Mouse (Mus musculus): ENCODE measurements around the gene Gna13. TPM values are rescaled to one million over a fixed set of nuclear protein-coding genes. Genes with fewer than 3 reads are reported as not detected.
A peak's percentile ranks its signal among the peaks of the same experiment; 100 is the strongest.

The Gna13 gene
- total and polyA plus RNA-seq, 3 experiments = 51.0 to 102 (median 56.6) TPM

DNA sequence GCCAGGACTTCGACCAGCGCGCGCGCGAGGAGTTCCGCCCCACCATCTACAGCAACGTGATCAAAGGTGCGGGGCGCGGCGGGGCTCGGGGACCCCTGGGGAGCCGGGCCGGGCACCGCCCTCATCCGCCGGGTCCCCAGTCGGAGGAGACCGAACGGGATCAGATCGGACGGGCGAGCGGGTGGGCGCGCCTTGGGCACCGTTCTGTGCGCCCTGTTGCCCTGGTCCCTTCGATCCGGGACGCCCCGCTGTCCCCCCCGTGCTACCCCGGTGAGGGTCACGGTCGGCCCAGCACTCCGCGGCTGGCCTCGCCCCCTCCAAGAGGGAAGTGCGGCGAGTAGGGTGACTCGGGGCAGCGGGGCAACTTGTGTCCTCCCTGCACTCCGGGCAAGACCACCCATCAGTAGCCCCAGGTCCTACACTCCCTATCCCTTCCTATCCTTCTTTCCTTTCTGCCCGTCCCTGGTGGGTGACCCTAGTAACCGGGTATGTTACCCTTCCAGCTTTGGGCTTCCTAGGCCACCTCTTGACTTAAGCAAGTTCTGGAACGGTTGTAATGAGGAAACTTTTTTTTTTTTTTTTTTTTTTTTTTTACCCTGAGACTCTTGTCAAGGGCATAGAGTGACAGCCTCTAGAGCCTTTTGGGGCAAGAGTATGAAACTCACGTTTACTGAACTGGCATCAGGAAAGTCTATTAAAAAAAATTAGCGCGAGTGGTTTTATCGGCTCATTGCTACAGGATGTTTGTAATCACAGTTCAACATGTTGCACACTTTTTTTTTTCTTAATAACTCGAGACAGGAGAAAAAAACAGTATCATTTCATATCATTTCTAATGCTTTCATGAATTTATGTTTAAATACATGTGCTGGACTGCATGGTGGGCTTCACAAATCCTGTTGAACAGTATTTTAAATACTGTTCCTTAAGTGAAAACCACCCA, 831 bp downstream of the Gna13 start:
- no peaks in the 10 kb centered on the region for H3K9me3 ChIP-seq (replicated peaks; ENCODE audit: insufficient read depth, low read length)
- H3K9ac ChIP-seq (ENCODE audit: control insufficient read depth, low read depth, low read length, poor library complexity, severe bottlenecking) = peak overlapping the region; percentile 94
- peak overlapping the region; percentile 96 to 97 for H3K4me3 ChIP-seq (ENCODE audit: control insufficient read depth in 1 of 2, insufficient read depth in 1 of 2, low read depth in 2 of 2, low read length in 2 of 2)
- H3K27me3 ChIP-seq (ENCODE audit: control insufficient read depth in 1 of 2, insufficient read depth in 2 of 2, low read length in 2 of 2) = no peaks in the 10 kb centered on the region
- DNase-seq (ENCODE audit: low read depth, low spot score) = peak; percentile 76
- H3K27ac ChIP-seq (ENCODE audit: control insufficient read depth, low read depth, low read length) = peak overlapping the region; percentile 93
- peaks cover 54% of the 10 kb centered on the region for H3K79me2 ChIP-seq (ENCODE audit: control insufficient read depth, insufficient read depth, low read length, poor library complexity)
- peaks cover 26 to 34% of the 10 kb centered on the region in 2 experiments for H3K4me1 ChIP-seq (ENCODE audit: control insufficient read depth in 1 of 2, insufficient read depth in 2 of 2, low read length in 2 of 2)
- peaks cover 19 to 38% of the 10 kb centered on the region in 2 experiments for H3K36me3 ChIP-seq (ENCODE audit: control insufficient read depth in 1 of 2, insufficient read depth in 2 of 2, low read length in 2 of 2)
- TF ChIP-seq MEF2A (IDR thresholded peaks at IDR 0.05; ENCODE audit: extremely low read depth, insufficient replicate concordance, low read depth, low read length, poor library complexity, severe bottlenecking) = no peak
- no peak for TF ChIP-seq POLR2AphosphoS2 (IDR thresholded peaks at IDR 0.05; ENCODE audit: low read length)
- TF ChIP-seq USF2 (IDR thresholded peaks at IDR 0.05; ENCODE audit: borderline replicate concordance in 1 of 2, insufficient read depth in 1 of 2, low read depth in 1 of 2, low read length in 2 of 2) = no peak
- TF ChIP-seq MYC (IDR thresholded peaks at IDR 0.05; ENCODE audit: low read depth, low read length) = no peak
- TF ChIP-seq TCF12 (IDR thresholded peaks at IDR 0.05; ENCODE audit: low read depth, low read length) = peak; percentile 72; the same call in 1 of the 2 replicates
- peak; percentile 73 for TF ChIP-seq MAX (IDR thresholded peaks at IDR 0.05; ENCODE audit: low read length)
- TF ChIP-seq POLR2A (IDR thresholded peaks at IDR 0.05; ENCODE audit: control insufficient read depth in 1 of 2, insufficient read depth in 1 of 2, low read depth in 1 of 2, low read length in 2 of 2, poor library complexity in 1 of 2) = no peak
- no peak for TF ChIP-seq JUND (IDR thresholded peaks at IDR 0.05; ENCODE audit: low read depth, low read length)
- peak; percentile 88 for TF ChIP-seq MXI1 (IDR thresholded peaks at IDR 0.05; ENCODE audit: low read depth, low read length)
- TF ChIP-seq BHLHE40 (IDR thresholded peaks at IDR 0.05; ENCODE audit: borderline replicate concordance, low read depth, low read length) = peak; percentile 85
- no peak; the same call in 1 of the 2 replicates for TF ChIP-seq NELFE (IDR thresholded peaks at IDR 0.05; ENCODE audit: low read depth, low read length)
- no peak for TF ChIP-seq USF1 (IDR thresholded peaks at IDR 0.05; ENCODE audit: low read depth, low read length)
- no peak; the same call in 1 of the 2 replicates for TF ChIP-seq UBTF (IDR thresholded peaks at IDR 0.05; ENCODE audit: borderline replicate concordance, insufficient read depth, low read depth, low read length)
- TF ChIP-seq GABPA (IDR thresholded peaks at IDR 0.05; ENCODE audit: low read depth, low read length) = no peak
- TF ChIP-seq MAFK (IDR thresholded peaks at IDR 0.05; ENCODE audit: borderline replicate concordance, low read depth, low read length) = no peak
- TF ChIP-seq E2F4 (IDR thresholded peaks at IDR 0.05; ENCODE audit: borderline replicate concordance, low read depth, low read length) = no peak
- TF ChIP-seq KAT2A (conservative IDR thresholded peaks at IDR 0.05; ENCODE audit: low read depth, low read length) = peak; percentile 27; the same call in 1 of the 2 replicates
- TF ChIP-seq SIN3A (IDR thresholded peaks at IDR 0.05; ENCODE audit: low read length) = peak; percentile 85
- TF ChIP-seq GATA1 (IDR thresholded peaks at IDR 0.05; ENCODE audit: low read depth, low read length) = peak; percentile 66; the same call in 1 of the 2 replicates
- no peak for TF ChIP-seq ZC3H11A (IDR thresholded peaks at IDR 0.05; ENCODE audit: low read depth, low read length)
- no peak for TF ChIP-seq TAL1 (IDR thresholded peaks at IDR 0.05; ENCODE audit: low read length)
- TF ChIP-seq TBP (IDR thresholded peaks at IDR 0.05; ENCODE audit: low read depth, low read length) = no peak
- no peak for TF ChIP-seq ZMIZ1 (IDR thresholded peaks at IDR 0.05; ENCODE audit: low read depth, low read length)
- TF ChIP-seq EP300 (IDR thresholded peaks at IDR 0.05; ENCODE audit: low read depth in 1 of 2, low read length in 2 of 2) = peak; percentile 73 to 77
- TF ChIP-seq MAZ (IDR thresholded peaks at IDR 0.05; ENCODE audit: low read depth, low read length) = 0 out of 2 replicates have a peak, but pooled peaks have one; percentile 10
- peak; percentile 87; the same call in 1 of the 2 replicates for TF ChIP-seq CHD1 (IDR thresholded peaks at IDR 0.05; ENCODE audit: low read depth, low read length)
- no peak for TF ChIP-seq RAD21 (IDR thresholded peaks at IDR 0.05; ENCODE audit: low read depth, low read length)
- no peak for TF ChIP-seq HCFC1 (IDR thresholded peaks at IDR 0.05; ENCODE audit: low read depth, low read length)
- no peak for TF ChIP-seq ZKSCAN1 (IDR thresholded peaks at IDR 0.05; ENCODE audit: low read depth, low read length)
- no peak for TF ChIP-seq CTCF (IDR thresholded peaks at IDR 0.05 in 2 of 3, conservative IDR thresholded peaks at IDR 0.05 in 1 of 3; ENCODE audit: control insufficient read depth in 1 of 3, insufficient read depth in 1 of 3, low read depth in 2 of 3, low read length in 3 of 3, poor library complexity in 1 of 3, severe bottlenecking in 1 of 3)
- TF ChIP-seq SMC3 (IDR thresholded peaks at IDR 0.05; ENCODE audit: low read depth, low read length) = no peak
- no peak for TF ChIP-seq CHD2 (IDR thresholded peaks at IDR 0.05; ENCODE audit: low read length)
- no peak for TF ChIP-seq POLR2AphosphoS5 (IDR thresholded peaks at IDR 0.05; ENCODE audit: borderline replicate concordance, low read depth, low read length)
- no peak for TF ChIP-seq ELF1 (IDR thresholded peaks at IDR 0.05; ENCODE audit: low read depth, low read length)
- peak; percentile 71 for TF ChIP-seq ETS1 (IDR thresholded peaks at IDR 0.05; ENCODE audit: low read depth, low read length)

All from MEL (cell line).